Mouse (Mus musculus): ENCODE results near the gene Tmem184b.

DNA sequence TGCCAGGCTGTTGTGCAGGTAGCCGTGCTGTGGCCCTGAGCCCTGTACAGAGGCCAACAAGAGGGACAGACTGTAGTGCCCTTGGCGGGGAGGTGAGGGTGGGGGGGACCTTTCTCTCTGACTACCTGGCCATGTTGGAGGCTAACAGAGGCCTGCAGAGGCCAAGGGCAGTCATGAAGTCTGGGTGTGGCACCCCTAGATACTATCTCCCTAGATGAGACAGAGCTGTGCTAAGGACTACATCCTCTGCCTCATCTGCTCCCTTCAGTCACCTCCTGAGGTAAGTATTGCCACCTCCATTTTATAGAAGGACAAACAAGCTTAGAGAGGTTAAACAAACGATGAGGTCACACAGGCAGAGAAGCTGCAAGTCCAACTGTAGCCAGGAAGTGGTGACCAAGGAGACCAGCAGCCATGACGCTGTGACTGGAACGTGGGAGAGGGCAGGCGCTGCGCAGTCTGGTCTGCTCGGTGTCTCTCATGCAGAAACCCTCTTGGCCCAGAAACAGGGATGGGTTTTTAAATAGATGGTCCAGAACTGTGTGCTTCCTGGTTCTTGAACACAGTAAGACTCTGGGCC, 34.4 kb downstream of the Tmem184b start:
- TF ChIP-seq CTCF (IDR thresholded peaks at IDR 0.05; ENCODE audit: control insufficient read depth, insufficient read depth, insufficient read length) (no peak), FOSL1 (IDR thresholded peaks at IDR 0.05; ENCODE audit: insufficient read depth, low read length, poor library complexity, severe bottlenecking) (no peak), MAX (IDR thresholded peaks at IDR 0.05) (no peak)
